Mouse (Mus musculus) ovary, postnatal 36 days (tissue): ENCODE measurements around the gene Nploc4.
A peak's percentile ranks its signal among the peaks of the same experiment; 100 is the strongest.
"Not testable (repeated sequence)": the region's sequence is repeated elsewhere in the genome, so short reads cannot be mapped to it uniquely, and the experiment has no call there.

Experiments
- DNase-seq: peaks from one replicate; pipeline ENCODE4 v3.0.0; 2022; ENCODE audit warnings: low spot score, mixed read lengths

Gene Nploc4

DNA sequence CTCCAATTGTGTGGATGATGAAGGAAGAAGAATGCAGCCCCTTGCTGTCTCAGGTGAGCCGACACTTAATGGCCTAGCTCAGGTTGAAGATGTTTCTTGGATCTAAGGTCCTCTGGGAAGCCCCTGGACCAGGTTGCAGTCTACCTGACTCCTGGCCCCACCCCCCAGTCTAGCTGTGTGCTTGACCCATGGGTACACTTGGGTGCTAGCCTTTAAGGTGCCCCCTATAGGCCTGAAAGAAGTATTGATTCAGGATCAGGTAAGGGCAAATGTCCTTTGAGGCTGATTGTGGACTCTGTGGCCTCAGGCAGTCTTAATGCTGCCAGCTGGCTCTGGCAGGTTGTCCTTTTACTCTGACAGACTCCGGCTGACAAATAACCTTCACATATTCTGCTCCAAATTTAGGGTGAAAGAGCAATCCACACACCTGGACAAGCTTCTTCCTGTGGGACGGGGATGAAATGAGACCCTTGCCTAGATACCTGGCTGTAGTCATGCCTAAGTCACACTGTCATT lies 5.3 kb upstream of the Nploc4 start:
- DNase-seq = no peak

DNA sequence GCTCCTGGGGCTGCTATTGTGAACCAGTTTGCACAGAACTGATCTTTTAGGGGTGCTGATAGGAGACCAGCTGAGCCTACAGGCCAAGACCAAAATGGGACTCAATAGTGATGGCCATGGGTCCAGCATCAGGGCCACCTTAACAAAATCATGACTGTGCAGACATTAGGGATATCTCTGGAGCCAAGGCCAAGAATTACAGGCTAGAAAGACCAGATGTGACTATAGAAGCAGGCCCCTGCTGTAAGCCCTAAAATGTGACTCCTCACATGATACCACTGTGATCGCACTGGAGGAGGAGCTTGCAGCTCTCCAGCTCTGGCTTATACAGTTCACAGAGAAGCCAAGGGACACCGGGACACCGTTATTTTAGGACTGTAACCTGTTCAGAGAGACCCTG lies 4.8 kb upstream of the Nploc4 start, which contains the start of gene Tspan10:
Gene Tspan10 (plus strand): TSS at position 301 of the 400 bp plus-strand sequence.
- no peak for DNase-seq

DNA sequence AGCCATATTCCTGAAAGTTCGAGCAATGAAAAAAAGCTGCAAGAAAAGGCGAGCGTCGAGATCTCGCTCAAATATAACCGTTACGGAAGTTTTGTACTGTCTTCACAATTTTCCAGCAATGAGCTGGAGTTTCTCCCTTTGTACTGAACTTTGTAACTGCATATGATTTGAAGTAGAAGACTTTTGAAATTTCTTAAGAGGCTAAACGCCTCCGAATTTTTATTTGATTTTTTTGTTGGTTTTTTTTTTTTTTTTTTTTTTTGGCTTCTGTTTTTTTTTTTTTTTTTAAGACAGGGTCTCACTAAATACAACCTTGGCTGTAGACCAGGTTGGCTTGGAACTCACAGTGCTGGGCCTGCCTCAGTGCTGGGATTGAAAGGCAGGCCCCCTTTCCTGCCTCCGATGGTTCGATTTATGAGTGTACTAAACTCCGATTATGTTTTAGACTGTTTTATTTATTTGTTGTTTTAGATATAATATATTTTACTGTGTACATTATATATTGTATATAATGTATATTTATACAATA lies 413 bp upstream of the Nploc4 start:
- DNase-seq = no peak

DNA sequence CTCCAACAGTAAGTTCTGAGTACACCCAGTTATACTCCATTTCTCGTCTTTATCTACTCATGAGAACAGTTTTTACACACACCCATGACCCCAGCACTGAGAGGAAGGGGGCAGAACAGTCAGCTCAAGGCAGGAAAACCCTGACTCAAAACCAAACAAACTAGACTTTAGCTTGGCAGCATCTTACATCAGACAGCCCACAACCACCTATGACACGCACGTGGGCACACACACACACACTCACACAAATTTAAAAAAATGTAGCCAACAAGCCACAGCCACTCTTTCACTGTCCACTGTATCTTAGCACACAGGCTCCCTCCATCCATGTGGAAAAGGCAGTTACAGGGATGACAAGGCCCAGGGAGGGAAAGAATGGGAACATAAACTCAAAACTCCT lies 10.8 kb downstream of the Nploc4 start:
- no peak for DNase-seq

DNA sequence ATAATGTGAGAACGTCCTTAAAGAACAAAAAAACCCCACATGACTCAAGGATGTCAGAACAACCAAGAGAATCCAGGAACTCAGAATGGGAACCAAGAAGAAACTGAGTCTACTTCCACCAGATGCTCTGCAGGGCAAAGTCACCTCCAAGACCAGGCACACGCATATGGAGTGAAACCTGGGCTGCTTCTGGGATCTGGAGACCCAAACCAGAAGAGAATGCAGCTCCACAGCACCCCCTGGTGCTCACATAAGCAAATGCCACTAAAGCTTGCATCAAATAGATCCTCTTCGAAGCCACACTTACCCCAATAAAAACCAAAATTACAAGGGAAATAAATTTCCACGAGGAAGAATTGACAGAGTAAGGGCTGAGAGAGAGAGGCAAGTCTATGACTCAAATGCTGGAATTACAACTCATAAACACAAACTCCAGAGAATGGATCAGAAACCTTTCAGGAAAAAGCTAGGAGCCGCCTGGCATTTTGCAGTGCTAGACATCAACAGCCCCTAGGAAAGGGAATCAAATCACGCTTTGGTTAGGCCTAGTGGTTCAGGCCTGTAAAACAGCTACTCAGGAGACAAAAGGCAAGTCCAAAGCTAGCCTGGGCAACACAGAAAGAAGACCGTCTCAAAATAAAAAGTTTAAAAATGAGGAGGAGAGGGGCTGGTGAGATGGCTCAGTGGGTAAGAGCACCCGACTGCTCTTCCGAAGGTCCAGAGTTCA lies 13.8 kb downstream of the Nploc4 start:
- DNase-seq = peak; percentile 71

DNA sequence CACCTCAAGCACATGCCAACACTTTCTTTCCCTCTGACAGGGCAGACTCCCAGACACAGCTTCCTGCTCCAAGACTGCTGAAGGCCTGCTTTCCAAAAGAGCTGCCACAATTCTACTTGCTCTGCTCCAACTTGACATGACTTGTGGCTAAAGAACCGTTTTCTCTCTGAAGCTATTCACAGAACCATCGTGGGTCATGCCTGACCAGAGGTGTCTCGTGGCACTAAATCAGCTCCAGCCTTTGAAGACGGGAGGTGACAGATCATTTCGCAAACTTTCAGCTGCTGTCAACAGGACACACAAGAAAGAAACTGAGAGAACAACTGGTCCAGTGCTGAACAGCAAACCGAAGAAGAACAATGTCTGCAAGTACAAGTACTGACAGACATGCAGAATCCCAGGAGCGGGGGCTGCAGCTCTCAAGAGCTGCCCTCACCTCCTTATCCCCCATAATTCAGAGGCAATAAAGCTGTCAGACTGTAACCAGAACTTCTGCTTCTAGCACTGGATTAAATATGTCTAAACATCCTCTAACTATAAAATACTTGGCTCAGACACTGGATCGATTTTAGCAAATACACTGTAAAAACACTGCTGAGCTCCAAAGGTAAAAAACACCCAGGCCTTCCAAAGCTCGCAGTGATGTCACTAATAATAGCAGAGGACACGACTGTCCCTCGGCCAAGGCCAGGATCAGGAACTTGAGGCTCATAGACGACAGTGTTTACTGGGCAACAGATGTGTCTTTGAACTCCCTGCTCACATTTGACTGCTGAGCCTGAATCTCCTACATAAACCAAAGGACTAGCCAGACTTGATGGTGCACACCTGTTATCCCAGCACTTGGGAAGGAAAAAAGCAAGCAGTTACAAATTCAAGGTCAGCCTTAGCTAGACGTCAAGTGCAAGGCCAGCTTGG lies 14.6 kb downstream of the Nploc4 start:
- DNase-seq = no peak

DNA sequence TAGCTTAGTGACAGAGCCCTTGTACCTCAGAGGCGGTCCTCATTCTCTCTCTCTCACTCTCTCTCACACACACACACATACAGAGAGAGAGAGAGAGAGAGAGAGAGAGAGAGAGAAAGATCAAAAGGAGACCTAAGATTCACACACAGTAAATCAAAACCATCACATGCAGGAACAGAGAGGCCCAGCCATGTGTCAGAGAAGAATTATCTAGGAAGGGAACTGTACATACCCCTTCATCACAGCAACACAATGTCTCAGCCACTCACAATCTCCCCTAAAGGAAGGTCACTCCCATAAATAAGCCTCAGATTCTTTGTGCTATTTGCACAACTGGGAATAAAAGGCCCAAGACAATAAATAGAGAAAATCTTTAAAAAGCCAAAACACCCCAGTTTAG lies 18.9 kb downstream of the Nploc4 start:
- DNase-seq = no peak

DNA sequence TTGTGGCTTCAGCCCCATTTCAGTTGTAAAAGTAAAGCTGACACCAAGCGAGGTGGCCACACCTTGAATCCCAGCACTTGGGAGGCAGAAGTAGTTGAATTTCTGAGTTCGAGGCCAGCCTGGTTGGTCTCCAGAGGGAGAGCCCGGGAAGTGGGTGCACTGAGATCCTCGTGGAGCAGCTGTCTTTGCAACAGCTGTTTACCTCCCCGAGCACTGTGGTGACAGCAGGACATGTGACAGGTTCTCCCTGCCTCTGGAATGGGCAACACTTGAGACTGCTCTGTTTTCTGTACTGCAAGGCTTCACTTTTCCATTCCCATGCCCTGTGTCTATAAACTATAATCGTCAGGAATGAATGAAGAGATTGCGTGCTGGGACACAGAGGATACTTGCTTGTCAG lies 19.7 kb downstream of the Nploc4 start:
- DNase-seq = no peak

DNA sequence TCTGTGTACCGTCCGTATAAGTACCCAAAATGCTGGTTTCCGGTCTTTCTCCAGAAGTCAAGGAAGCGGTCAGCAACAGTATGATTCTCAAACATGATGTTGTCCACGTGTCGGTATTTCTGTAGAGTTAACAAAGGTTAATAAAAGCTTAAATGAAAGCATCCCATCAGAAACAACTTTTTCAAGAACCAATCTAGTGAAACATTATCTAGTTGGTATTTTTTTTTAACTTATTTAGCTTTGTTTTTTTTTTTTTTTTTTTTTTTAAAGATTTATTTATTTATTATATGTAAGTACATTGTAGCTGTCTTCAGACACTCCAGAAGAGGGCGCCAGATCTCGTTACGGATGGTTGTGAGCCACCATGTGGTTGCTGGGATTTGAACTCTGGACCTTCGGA lies 23.9 kb downstream of the Nploc4 start:
- not testable (repeated sequence) for DNase-seq

DNA sequence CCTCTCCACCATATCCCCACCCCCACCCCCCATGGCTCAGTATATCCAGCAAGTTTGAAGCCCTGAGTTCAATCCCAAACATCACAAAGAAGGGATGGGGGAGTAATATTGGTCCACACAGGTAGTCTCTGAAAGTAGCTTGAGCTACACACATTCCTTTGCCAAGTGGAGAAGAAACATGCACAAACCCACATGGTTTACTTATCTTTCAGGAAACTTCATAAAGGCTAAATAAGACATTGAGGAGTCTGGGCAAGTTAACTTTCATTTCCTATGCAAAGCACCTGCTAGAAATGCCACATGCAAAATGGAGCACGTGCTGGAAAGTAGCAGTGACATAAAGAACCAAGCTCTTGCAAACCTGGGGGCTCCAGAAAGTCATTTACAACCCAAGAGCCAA lies 31.1 kb downstream of the Nploc4 start:
- DNase-seq = no peak

DNA sequence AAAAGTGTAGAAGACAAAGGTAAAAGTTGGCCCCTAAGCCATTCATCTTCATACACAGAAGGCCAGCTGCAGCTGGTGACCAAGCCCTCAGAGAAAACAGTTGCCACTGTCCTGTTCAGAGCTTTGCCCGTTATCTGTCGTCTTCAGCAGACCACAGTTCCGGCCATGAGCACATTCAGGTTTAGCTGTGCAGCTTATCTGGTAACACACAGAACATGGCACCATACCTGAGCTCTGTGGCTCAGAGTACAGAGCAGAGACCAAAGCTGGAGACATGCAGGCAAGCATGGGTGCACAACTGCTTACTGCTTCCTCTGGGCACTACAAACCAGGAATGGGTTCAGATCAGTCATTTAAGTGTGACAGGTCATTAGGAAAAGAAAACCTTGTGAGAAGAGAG lies 31.6 kb downstream of the Nploc4 start:
- DNase-seq = no peak

DNA sequence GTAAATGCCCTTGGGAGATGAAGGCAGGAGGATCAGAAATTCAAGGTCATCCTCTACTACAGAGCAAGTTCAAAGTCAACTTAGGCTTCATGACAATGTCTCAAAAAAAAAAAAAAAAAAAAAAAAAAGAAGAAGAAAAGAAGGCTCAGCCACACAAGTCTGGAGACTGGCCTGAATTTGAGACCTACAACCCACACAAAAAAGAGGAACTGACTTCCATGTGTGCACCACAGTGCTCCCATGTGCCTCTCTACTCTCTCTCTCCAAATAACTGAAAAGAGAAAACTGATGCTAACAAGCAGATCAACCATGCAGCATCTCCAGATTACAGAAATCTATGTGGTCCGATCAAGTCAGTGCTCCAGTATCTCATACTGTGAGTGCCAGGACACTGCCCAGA lies 32.7 kb downstream of the Nploc4 start:
- no peak for DNase-seq

DNA sequence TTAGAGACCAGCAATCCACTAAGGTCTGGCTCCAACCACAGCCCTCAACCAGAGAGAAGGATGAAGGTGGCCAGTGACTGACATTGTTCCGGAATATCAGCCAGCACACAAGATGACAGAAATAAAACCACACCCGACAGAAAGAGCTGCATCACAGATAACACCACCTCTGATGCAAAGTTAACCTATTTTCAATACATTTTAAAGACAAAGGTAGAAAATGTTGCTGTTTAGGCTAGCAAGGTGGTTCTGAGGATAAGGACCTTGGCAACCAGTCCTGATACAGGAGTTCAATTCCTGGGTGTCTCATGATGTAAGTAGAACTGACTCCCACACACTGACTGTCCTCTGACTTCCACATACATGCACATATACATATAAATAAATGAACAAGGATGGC lies 38.2 kb downstream of the Nploc4 start:
- DNase-seq = no peak

DNA sequence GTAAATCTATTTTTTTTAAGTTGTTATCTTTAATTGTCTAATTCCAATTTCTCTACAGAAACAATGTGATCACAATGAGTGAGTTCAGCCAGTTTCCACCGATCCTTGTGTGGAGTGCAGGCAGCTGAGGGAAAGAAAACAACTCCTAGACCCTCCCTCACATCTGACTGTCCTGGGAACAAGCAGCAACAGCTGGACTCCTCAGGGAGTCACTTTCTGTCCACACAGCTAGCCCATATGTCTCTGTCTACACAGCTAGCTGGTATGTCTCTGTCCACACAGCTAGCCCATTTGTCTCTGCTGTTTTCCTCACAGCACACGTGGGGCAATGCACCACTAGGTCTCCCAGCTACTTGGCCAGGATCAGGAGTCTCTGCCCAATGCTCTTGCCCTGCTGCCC lies 39.9 kb downstream of the Nploc4 start:
- DNase-seq = no peak

DNA sequence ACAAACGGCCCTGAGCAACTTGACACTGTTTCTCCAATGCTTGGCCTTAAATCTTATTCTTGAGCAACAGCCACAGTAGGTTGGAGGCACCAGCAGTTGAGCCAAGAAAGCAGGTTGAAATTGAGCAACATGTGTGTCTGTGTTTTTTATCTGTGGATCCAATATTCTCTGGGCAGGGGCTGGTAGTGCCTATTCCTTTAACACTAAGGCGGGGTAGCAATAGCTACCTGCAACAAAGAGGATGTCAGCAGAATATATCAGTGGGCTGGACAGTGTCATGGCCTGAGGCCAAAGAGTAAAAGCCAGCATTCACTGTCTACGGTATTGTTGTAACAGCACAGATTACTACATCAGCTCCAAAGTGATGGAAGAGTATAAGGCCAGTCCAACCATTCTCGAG lies 41.8 kb downstream of the Nploc4 start:
- no peak for DNase-seq

DNA sequence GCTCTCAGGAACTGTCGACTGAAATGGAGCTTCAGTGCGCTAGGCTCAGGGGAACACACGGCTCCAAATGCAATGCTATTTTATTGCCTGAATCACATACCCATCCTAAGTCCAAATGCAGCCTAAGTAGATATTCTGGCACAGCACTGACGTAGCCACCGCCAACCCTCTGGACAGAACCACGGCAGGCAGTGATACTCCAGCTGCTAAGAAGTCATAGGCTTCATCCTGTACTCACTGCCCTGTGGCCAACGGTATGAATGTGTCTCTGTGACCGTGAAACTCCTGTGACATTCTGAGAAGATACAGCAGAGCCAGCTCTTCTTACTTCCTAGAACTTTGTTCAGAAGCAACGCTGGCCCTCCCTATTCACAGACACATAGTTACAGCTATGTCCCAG lies 48.9 kb downstream of the Nploc4 start:
- DNase-seq = no peak

DNA sequence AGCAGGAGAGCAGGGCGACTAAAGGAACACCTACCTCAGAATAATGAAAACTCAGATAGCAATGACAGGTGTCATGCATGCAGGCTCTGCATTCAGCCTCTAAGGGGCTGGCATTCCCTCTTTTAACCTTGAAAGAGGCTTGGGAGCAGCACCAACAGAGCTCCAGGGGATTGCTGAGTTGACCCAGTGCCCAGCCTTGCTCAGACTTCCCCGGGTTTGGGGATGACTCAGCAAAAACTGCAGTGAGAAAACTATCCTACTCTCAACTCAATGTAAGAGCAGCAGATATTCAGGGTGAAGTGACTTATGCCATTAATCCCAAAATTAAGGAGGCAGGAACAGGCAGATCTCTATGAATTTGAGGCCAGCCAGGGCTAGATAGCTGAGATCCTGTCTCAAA lies 50.4 kb downstream of the Nploc4 start:
- no peak for DNase-seq

DNA sequence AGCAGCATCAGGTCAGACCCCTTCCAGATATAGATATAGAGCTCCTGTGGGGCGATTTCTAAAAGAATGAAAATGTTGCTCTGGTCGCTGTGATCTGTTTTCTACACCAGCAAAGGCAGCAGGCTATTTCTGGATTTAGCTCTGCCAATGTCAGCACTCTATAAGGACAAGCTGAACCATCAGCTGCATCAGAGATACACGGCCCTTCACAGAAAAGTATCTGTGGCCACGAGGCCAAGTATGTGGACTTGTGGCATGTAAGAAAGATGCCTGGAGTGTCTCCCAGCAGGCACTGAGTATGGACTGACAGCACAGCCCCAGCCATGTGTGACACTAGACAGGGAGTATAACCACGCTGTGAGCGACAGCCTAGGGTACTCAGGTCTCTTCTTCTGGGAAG lies 50.9 kb downstream of the Nploc4 start:
- no peak for DNase-seq

DNA sequence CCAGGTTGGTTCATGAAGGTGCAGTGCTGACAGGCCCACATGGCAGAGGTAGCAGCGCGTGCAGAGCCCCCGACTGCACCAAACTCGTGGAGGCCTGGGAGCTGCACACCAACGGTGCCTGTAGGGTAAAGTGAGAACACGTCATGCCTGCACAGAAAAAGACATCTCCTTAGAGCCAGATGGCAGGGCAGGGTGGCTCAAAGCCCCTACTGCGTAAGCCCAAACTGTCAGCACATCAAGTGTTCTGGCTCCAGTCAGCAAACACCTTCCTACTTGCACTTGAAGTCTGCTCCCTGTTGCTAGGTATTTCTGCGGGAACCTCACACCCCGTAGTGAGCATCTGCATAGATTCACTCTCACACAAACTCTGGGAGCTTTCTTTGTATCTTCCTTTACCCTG lies 55.0 kb downstream of the Nploc4 start:
- DNase-seq = no peak

DNA sequence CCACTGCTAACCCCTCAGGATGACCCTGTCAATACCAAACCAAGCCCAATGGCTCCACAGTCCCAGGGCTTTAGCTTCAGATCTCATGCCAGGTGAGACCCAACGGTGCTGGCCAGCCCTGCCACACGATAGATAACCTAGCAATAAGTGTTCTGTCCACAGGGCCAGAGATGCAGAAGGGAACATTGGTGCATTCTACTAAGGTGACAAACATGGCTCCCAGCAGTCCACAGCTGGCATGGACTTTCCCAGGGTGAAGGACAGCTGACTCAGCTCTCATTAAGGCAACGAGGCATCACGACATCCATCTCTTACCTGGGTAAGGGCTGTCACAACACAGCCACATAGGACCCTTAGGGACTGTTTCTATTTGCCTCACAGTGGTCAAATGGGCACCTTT lies 56.4 kb downstream of the Nploc4 start:
- no peak for DNase-seq

DNA sequence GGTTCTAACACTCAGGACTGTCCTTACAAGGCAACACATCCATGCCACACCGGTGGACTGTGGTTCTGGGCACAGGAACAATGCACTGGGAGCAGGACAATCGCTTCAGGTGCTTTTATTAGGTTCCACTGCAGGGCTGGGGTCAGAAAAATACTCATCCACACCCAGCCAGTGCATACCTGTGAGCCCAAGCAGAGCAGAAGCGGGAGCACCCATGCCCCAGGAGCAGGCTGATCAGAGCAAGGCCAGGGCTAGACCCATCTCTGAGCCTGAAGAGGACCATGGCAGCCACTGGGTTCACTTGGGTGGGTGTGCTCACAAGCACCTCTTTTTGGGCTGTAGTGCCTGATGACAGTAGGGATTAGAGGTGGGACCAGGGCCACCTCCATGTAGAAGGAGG lies 57.2 kb downstream of the Nploc4 start:
- no peak for DNase-seq

DNA sequence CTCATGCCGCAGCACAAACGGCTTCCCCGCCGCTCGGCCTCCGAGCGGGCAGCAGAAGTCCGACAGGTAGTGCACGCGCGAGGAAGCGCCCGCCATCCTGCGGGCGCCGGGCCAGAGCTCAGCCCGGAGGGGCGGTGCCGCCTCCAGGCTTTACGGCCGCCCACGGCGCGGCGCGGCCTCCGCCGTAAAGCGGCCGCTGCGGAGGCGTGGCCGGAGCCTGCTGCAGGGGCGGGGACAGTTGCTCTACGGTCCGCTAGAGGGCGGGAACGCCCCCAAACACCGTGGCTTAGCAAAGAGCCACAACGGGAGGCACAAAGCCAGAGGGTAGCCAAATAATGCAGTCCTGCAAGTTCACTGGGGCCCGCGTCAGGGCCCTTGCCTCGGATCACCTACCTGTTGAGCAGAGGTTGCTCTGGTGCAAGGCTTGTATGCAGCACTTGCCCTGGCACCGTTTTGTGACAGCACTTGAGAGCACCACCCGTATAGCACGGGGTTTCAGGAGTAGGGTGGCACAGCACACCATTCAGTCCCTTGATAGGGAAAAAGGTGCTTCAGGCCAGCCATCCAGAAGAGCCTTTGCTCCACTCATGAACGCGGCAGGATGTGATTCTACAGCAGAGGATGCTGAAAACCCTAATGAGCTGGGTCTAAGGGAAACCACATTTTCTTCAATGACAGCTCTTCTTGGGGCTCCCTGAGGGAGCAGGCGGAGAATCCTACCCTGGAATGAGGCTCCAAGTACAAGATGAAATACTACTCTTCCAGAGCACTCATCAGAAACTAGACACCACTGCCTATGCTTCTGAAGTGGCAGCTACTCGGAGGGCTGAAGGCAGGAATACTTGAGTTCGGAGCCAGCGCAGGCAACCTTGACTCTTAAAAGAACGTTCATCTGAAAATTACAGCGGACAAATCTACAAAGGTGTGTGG lies 58.6 kb downstream of the Nploc4 start, which contains the start of gene Faap100:
Gene Faap100 (minus strand): TSS at position 154 of the 930 bp plus-strand sequence.
- peak; percentile 92 for DNase-seq
